Mouse (Mus musculus): ENCODE data around the gene Pfn3. TPM values are rescaled to one million over a fixed set of nuclear protein-coding genes. Genes with fewer than 3 reads are reported as not detected.

Pfn3 gene
- total RNA-seq, 2 experiments from 2014 or later, result not detected

DNA sequence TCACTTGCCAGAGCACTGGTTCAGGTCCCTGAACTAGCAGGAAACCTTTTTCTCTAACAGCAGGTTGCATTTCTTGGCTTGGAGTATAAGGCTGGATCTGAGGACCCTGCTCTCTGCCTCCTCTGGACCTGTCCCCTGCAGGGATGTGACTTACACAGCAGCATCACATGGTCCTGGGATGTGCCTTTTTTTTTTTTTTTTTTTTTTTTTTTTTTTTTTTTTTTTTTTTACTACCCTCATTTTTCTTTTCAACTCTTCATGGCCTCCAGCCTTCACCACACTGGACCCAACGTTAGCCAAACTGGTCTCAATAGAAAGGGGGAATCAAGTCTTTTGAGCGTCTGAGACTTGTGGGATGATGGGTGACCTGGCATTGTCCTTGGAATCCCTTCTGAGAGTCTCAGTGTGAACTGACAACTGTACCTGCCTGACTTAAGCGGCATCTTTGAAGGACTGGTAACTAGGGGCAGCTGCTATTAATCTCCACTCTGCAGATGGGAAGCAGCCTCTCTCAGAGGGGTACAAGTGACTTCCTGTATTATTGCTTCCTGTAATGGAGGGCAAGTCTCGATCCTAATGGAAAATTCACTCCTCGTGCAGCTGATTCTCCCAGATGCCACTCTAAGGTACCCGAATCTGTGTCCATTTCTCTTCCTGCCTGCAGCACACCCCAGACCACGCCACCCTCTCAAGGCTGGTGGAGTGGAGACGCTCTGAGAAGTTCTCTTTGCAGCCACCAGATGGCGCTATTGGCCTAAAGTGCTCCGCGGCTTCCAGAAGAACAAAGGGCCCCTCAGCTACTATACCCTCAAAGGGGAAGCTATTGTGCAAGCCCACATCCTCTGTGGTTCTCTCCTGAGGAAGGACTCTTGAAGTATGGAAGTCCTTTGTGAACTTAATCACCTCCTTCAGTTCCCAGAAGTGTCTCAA is 9.9 kb downstream of the Pfn3 start:
- Histone ChIP-seq H3K4me3 (no peak overlapping the region), H3K27ac (peak overlapping the region; percentile 87)
- peak; percentile 78 to 85 for DNase-seq (ENCODE audit: extremely low spot score in 1 of 2, low spot score in 2 of 2)
- TF ChIP-seq CTCF (IDR thresholded peaks at IDR 0.05), result peak; percentile 99
- intact Hi-C loops (cut with DNase I), result loop anchor here (1.0 to 5.0 kb wide), 5 partner anchors 23 to 112 kb away; partner anchors contain the start of genes Mxd3 and Pdlim7

DNA sequence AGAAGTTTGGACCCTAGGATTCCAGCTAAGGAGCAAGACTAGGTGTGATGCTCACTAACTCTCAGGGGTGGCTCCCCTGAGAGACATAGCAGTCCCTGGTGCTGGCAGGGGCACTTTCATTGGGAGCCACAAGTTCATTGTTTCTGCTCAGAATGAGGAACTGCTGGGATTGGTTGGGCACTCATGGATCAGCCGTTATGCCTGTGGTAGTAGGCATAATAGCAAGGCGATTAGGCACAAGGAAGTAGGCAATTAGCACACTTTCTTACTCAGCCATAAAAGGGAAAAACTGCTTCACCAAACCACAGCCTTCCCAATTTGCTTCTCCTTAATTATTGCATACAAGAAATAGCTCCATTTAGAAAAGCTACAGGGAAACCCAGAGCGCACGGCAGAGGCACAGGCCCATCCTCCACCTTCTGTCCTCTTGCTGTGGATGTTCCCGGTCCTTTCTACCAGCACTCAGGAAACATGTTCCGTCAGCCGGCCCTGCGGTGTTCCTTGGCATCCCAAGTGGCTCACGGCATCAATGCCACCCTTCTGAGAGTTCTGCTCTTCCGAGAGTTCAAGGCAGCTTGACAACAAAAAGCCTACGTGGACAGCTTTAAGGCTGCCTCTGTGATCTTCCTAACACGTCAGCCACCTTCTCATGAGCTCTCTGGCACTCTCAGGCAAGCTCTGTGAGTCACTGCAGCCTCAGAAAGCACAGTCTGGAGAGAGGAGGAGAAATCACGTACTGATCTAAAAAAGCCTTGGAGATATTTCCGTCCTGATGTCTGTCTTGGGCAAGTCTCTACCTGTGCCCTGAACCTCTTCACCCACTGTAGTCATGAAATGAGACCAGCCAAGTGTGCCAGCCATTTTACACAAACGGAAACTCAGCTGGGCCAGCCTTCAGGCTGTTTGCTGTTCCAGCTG is 10.8 kb downstream of the Pfn3 start:
- Histone ChIP-seq H3K4me3 (no peak overlapping the region), H3K27ac (peak overlapping the region; percentile 87)
- peak; percentile 42 to 47 for DNase-seq (ENCODE audit: extremely low spot score in 1 of 2, low spot score in 2 of 2)
- intact Hi-C loops (cut with DNase I), result loop anchor here (1.0 to 5.0 kb wide), 2 partner anchors 22 to 77 kb away; partner anchors contain the start of gene Mxd3
- TF ChIP-seq CTCF (IDR thresholded peaks at IDR 0.05), result no peak

- H3K27ac ChIP-seq, result no peak overlapping the region
- no peak for DNase-seq (ENCODE audit: extremely low spot score in 1 of 2, low spot score in 2 of 2)
Measured at GRCm38 (mm10) chr13:55403266-55403665, 11.8 kb downstream of the Pfn3 start.

DNA sequence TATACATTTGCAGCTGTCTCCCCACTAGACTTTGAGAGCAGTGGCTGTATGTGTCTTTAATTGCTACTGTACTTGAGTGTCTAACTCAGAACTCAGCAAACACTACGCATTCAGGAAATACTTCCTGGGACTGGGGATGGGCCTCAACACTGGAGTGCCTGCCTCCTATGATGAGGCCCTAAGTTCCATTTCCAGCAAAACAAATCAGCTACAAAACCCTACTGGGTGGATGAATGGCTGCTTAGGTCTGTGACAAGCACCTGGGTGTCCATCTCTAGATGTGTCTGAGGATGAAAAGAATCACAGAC is 15.0 kb downstream of the Pfn3 start:
- intact Hi-C loops (cut with DNase I), result loop anchor here (5.0 kb wide), 1 partner anchor 73 kb away; the partner anchor contains the start of gene Mxd3
- DNase-seq (ENCODE audit: extremely low spot score in 1 of 2, low spot score in 2 of 2), result no peak
- TF ChIP-seq CTCF (IDR thresholded peaks at IDR 0.05), result no peak
- Histone ChIP-seq H3K4me3 (no peak overlapping the region), H3K27ac (no peak overlapping the region)

More at GRCm38 (mm10) chr13:55403266-55403665, 11.8 kb downstream of the Pfn3 start:
- intact Hi-C loops (cut with DNase I), result loop anchor here (5.0 kb wide), 1 partner anchor 76 kb away; the partner anchor contains the start of gene Mxd3
- H3K4me3 ChIP-seq, result no peak overlapping the region
- TF ChIP-seq CTCF (IDR thresholded peaks at IDR 0.05), result no peak

GRCm38 (mm10) chr13:55399300-55400038 is 15.6 kb downstream of the Pfn3 start:
- H3K4me3 ChIP-seq, result no peak overlapping the region
- intact Hi-C loops (cut with DNase I), result loop anchor here (5.0 kb wide), 1 partner anchor 72 kb away; the partner anchor contains the start of gene Mxd3
- H3K27ac ChIP-seq, result no peak overlapping the region
- no peak for DNase-seq (ENCODE audit: extremely low spot score in 1 of 2, low spot score in 2 of 2)
- TF ChIP-seq CTCF (IDR thresholded peaks at IDR 0.05), result no peak

- Histone ChIP-seq H3K4me3 (no peak within 1 kb of the TSS), H3K27ac (no peak within 1 kb of the TSS)
- no peak for DNase-seq (ENCODE audit: extremely low spot score in 1 of 2, low spot score in 2 of 2)
- intact Hi-C loops (cut with DNase I), result no loop called here
- no peak for TF ChIP-seq CTCF (IDR thresholded peaks at IDR 0.05)
Measured at GRCm38 (mm10) chr13:55398088-55398487, 16.9 kb downstream of the Pfn3 start, which contains the start of gene Slc34a1. TSS of gene Slc34a1 (plus strand) at chr13:55398187.

DNA sequence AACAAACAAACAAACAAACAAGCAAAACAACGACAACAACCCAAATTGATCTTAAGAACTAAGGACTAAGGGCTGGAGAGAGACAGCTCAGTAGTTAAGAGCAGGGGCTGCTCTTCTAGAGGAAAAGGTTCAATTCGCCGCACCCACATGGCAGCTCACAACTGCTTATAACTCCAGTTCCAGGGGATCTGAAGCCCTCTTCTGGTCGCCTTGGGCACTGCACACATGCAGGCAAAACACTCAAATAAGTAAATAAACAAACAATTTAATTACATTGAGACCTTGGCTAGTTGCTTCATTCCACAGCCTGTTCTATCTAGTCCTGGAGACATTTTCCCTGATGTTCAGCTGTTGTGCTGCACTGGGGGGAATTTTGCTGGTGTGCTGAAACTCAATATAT is 22.1 kb downstream of the Pfn3 start:
- Histone ChIP-seq H3K4me3 (no peak overlapping the region), H3K27ac (no peak overlapping the region)
- intact Hi-C loops (cut with DNase I), result no loop called here
- TF ChIP-seq CTCF (IDR thresholded peaks at IDR 0.05), result peak; percentile 44
- DNase-seq (ENCODE audit: extremely low spot score in 1 of 2, low spot score in 2 of 2), result no peak

DNA sequence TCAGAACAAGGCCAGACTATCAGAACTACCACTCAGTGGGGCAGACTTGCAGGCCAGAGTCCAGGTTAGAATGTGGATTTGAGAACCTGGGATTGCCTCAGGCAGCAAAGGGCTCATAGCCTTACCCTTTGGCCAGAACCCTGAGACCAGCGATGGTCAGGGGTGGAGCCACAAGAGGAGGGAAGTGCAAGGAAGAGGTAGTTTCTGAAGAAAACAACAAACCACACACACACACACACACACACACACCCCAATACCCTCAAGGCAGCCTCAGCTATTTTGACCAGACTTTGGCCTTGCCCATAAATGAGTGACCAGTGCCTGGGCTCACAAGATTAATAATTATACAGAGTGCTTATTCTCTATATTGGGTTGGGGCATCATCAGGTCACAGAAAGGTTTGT is 23.4 kb downstream of the Pfn3 start:
- no peak for DNase-seq (ENCODE audit: extremely low spot score in 1 of 2, low spot score in 2 of 2)
- TF ChIP-seq CTCF (IDR thresholded peaks at IDR 0.05), result no peak
- Histone ChIP-seq H3K27ac (no peak overlapping the region), H3K4me3 (no peak overlapping the region)
- intact Hi-C loops (cut with DNase I), result no loop called here

- no peak overlapping the region for H3K27ac ChIP-seq
- TF ChIP-seq CTCF (IDR thresholded peaks at IDR 0.05), result no peak
- H3K4me3 ChIP-seq, result no peak overlapping the region
- intact Hi-C loops (cut with DNase I), result no loop called here
- DNase-seq (ENCODE audit: extremely low spot score in 1 of 2, low spot score in 2 of 2), result no peak
Measured at GRCm38 (mm10) chr13:55390644-55391043, 24.4 kb downstream of the Pfn3 start.

GRCm38 (mm10) chr13:55381790-55382189 is 33.2 kb downstream of the Pfn3 start:
- intact Hi-C loops (cut with DNase I), result loop anchor here (1.0 kb wide), 1 partner anchor 23 kb away; no protein-coding TSS in a partner anchor
- TF ChIP-seq CTCF (IDR thresholded peaks at IDR 0.05), result no peak
- peak; percentile 67 to 77 for DNase-seq (ENCODE audit: extremely low spot score in 1 of 2, low spot score in 2 of 2)

More at GRCm38 (mm10) chr13:55381790-55382189, 33.2 kb downstream of the Pfn3 start:
- Histone ChIP-seq H3K27ac (no peak overlapping the region; the same call in 1 of the 2 replicates), H3K4me3 (no peak overlapping the region)
